Mouse (Mus musculus): ENCODE data around the gene Ackr1. TPM values are rescaled to one million over a fixed set of nuclear protein-coding genes. Genes with fewer than 3 reads are reported as not detected.

Ackr1 gene
- total and polyA plus RNA-seq, 2 experiments from 2014 or later = 14.0 to 32.8 TPM

GRCm38 (mm10) chr1:173337008-173337407 lies 3.5 kb upstream of the Ackr1 start:
- no peak for TF ChIP-seq CTCF (IDR thresholded peaks at IDR 0.05; ENCODE audit: low read depth)
- H3K27me3 ChIP-seq (ENCODE audit: insufficient read depth, low read length) = no peaks in the 10 kb centered on the region
- no peak for ATAC-seq
- no peak for DNase-seq
- H3K27ac ChIP-seq (ENCODE audit: low read depth, low read length) = no peak overlapping the region
- H3K9ac ChIP-seq = no peak overlapping the region
- peaks cover 48% of the 10 kb centered on the region for H3K36me3 ChIP-seq (ENCODE audit: insufficient read depth)
- 94% methylated on average over 10 of the region's 10 CpGs for WGBS
- no peak overlapping the region for H3K4me3 ChIP-seq (ENCODE audit: low read depth, low read length)
- H3K4me1 ChIP-seq (ENCODE audit: insufficient read depth) = no peaks in the 10 kb centered on the region
- no peaks in the 10 kb centered on the region for H3K9me3 ChIP-seq (ENCODE audit: low read length)
- no peak overlapping the region for H3K4me2 ChIP-seq (ENCODE audit: low read depth)

DNA sequence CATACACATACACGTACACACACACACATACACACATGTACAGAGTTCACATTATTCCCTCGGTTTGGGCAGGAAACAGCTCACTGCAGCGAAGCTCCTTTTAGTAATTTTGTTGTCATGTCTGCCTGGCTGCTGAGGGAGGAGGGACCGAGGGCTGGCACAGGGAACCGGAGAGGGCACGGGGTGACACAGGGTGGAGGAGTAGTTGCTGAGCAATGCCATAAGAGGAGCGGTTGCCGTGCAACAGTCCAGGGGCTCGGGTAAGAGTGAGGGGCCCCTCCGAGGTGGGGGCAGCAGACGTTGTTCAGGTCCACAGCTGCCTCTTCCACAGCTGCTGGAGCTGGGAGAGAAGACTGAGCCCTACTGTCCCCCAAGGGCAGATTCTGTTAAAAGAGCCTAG lies 2.4 kb upstream of the Ackr1 start:
- no peaks in the 10 kb centered on the region for H3K27me3 ChIP-seq (ENCODE audit: insufficient read depth, low read length)
- peak; percentile 30; the same call in 1 of the 2 replicates for ATAC-seq
- no peak overlapping the region for H3K4me2 ChIP-seq (ENCODE audit: low read depth)
- no peak overlapping the region for H3K9ac ChIP-seq
- H3K9me3 ChIP-seq (ENCODE audit: low read length) = no peaks in the 10 kb centered on the region
- no peak for DNase-seq
- H3K4me1 ChIP-seq (ENCODE audit: insufficient read depth) = no peaks in the 10 kb centered on the region
- H3K4me3 ChIP-seq (ENCODE audit: low read depth, low read length) = no peak overlapping the region
- 55% methylated on average over 11 of the region's 11 CpGs for WGBS
- no peak overlapping the region for H3K27ac ChIP-seq (ENCODE audit: low read depth, low read length)
- peaks cover 41% of the 10 kb centered on the region for H3K36me3 ChIP-seq (ENCODE audit: insufficient read depth)
- TF ChIP-seq CTCF (IDR thresholded peaks at IDR 0.05; ENCODE audit: low read depth) = no peak

DNA sequence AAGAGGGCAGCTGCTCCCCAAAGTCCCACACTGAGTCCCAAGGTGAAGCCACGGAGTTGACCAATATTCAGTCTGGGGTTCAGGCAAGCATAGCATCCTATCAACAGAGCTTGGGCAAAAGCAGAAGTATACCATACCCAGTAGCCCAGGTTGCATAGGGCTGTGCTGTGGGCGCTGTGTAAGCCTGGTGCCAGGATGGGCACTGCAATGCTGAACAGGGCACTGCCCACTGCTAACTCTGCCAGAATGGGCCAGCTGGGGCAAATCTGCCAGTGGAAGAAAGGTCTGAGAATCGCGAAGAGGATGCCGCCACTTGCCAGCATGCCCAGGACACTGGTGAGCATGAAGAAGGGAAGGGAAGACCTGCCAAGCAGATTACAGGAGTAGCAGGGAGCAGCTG lies 1.1 kb downstream of the Ackr1 start:
- no peaks in the 10 kb centered on the region for H3K4me1 ChIP-seq (ENCODE audit: insufficient read depth)
- no peak for ATAC-seq
- no peaks in the 10 kb centered on the region for H3K9me3 ChIP-seq (ENCODE audit: low read length)
- H3K4me3 ChIP-seq (ENCODE audit: low read depth, low read length) = no peak overlapping the region
- TF ChIP-seq CTCF (IDR thresholded peaks at IDR 0.05; ENCODE audit: low read depth) = no peak
- H3K4me2 ChIP-seq (ENCODE audit: low read depth) = no peak overlapping the region
- 94% methylated on average over 5 of the region's 5 CpGs for WGBS
- DNase-seq = no peak
- H3K9ac ChIP-seq = no peak overlapping the region
- H3K27ac ChIP-seq (ENCODE audit: low read depth, low read length) = no peak overlapping the region
- no peaks in the 10 kb centered on the region for H3K27me3 ChIP-seq (ENCODE audit: insufficient read depth, low read length)
- H3K36me3 ChIP-seq (ENCODE audit: insufficient read depth) = peaks cover 10% of the 10 kb centered on the region

DNA sequence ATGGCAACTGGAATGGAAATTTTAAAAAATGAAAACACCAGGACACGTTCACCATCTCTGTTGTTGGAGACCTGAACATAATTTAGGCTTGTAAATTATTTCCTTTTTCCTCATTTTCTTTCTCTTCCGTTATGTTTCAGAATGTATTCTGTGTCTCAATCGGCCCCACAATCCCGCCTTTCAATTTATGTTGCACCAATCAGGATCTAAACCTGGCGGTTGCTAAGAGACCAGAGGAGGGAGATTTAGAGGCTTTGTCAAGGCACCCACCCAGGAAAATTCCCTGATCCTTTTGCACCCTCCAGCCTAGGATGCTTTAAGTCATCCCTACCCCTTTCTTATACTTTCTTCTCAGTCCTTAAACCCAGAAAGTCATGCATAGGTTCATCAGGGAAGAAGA lies 3.8 kb downstream of the Ackr1 start:
- Histone ChIP-seq H3K9ac (no peak overlapping the region), H3K27me3 (ENCODE audit: insufficient read depth, low read length) (no peaks in the 10 kb centered on the region), H3K9me3 (ENCODE audit: low read length) (no peaks in the 10 kb centered on the region), H3K36me3 (ENCODE audit: insufficient read depth) (no peaks in the 10 kb centered on the region), H3K4me2 (ENCODE audit: low read depth) (no peak overlapping the region), H3K4me3 (ENCODE audit: low read depth, low read length) (no peak overlapping the region), H3K27ac (ENCODE audit: low read depth, low read length) (no peak overlapping the region), H3K4me1 (ENCODE audit: insufficient read depth) (no peaks in the 10 kb centered on the region)
- ATAC-seq (peak; percentile 79), DNase-seq (peak; percentile 73)
- no peak for TF ChIP-seq CTCF (IDR thresholded peaks at IDR 0.05; ENCODE audit: low read depth)
- 46% methylated on average over 5 of the region's 5 CpGs for WGBS

DNA sequence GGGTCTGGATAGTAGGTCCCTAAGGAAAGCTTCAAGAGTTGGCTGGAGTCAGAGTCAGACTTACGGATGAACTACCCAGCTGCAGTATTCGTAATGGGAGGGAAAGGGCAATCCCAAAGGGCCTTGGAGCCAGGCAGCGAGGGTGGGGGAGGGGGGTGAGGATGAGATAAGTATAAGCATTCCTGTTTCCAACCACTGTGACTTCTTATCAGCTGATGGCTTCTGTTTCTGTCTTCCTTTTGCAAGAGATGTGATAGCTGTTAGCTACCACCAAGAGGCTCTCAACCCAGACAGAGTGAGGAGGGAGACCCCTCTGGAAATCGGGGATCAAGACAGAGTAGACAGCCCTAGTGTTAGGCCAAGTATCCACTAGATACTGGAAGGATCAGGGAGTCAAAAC lies 4.4 kb downstream of the Ackr1 start:
- H3K27ac ChIP-seq (ENCODE audit: low read depth, low read length) = no peak overlapping the region
- H3K9ac ChIP-seq = no peak overlapping the region
- DNase-seq = no peak
- H3K27me3 ChIP-seq (ENCODE audit: insufficient read depth, low read length) = no peaks in the 10 kb centered on the region
- no peak overlapping the region for H3K4me2 ChIP-seq (ENCODE audit: low read depth)
- peak; percentile 40 for ATAC-seq
- TF ChIP-seq CTCF (IDR thresholded peaks at IDR 0.05; ENCODE audit: low read depth) = 0 out of 2 replicates have a peak, but pooled peaks have one; percentile 13
- H3K4me1 ChIP-seq (ENCODE audit: insufficient read depth) = no peaks in the 10 kb centered on the region
- no peaks in the 10 kb centered on the region for H3K36me3 ChIP-seq (ENCODE audit: insufficient read depth)
- no peak overlapping the region for H3K4me3 ChIP-seq (ENCODE audit: low read depth, low read length)
- 43% methylated on average over 4 of the region's 4 CpGs for WGBS
- no peaks in the 10 kb centered on the region for H3K9me3 ChIP-seq (ENCODE audit: low read length)

DNA sequence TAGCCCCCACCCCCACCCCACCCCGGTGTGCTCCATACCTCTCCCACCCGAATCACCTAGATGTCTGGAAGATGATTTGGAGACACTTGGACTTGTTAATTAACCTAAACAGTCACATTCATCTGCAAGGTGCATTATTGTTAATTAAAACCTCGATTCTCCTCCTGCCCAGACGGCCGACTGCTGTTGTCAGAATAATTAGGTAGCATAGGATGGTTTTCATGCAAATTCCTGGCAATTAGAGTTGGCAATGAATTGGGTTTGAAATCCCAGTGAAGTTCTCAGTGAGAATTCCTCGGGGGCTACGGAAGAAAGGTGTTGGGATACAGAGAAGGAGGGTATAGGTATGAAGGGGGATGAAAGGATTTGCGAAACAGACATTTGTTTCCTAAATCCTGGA lies 5.1 kb downstream of the Ackr1 start:
- Histone ChIP-seq H3K9ac (no peak overlapping the region), H3K27ac (ENCODE audit: low read depth, low read length) (no peak overlapping the region), H3K4me3 (ENCODE audit: low read depth, low read length) (no peak overlapping the region), H3K9me3 (ENCODE audit: low read length) (no peaks in the 10 kb centered on the region), H3K36me3 (ENCODE audit: insufficient read depth) (no peaks in the 10 kb centered on the region), H3K27me3 (ENCODE audit: insufficient read depth, low read length) (no peaks in the 10 kb centered on the region), H3K4me2 (ENCODE audit: low read depth) (no peak overlapping the region), H3K4me1 (ENCODE audit: insufficient read depth) (no peaks in the 10 kb centered on the region)
- DNase-seq (no peak), ATAC-seq (no peak)
- 21% methylated on average over 8 of the region's 8 CpGs for WGBS
- no peak for TF ChIP-seq CTCF (IDR thresholded peaks at IDR 0.05; ENCODE audit: low read depth)

DNA sequence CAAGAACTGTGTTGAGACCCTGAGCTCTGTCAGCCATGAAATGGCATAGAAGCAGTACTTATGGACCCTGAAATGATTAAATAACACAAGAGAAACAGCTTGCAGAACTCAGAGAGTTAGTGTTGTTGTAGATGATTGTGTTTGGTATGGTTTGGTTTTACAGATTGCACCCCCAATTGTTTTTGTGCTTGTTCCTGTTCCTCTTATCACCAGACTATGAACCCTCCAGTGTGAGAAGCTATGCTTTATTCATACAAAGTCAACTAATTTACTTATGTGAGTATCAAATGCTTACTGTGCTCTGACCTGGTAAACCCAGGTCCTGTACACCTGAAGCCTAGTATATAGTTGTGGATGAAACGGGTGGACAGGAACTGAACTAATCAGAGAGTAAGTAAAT lies 7.0 kb downstream of the Ackr1 start:
- Histone ChIP-seq H3K9me3 (ENCODE audit: low read length) (no peaks in the 10 kb centered on the region), H3K27ac (ENCODE audit: low read depth, low read length) (no peak overlapping the region), H3K4me1 (ENCODE audit: insufficient read depth) (no peaks in the 10 kb centered on the region), H3K4me2 (ENCODE audit: low read depth) (no peak overlapping the region), H3K9ac (no peak overlapping the region), H3K27me3 (ENCODE audit: insufficient read depth, low read length) (no peaks in the 10 kb centered on the region), H3K4me3 (ENCODE audit: low read depth, low read length) (no peak overlapping the region), H3K36me3 (ENCODE audit: insufficient read depth) (no peaks in the 10 kb centered on the region)
- DNase-seq (no peak), ATAC-seq (no peak)
- no peak for TF ChIP-seq CTCF (IDR thresholded peaks at IDR 0.05; ENCODE audit: low read depth)
- WGBS = 63% methylated on average over 1 of the region's 1 CpGs

DNA sequence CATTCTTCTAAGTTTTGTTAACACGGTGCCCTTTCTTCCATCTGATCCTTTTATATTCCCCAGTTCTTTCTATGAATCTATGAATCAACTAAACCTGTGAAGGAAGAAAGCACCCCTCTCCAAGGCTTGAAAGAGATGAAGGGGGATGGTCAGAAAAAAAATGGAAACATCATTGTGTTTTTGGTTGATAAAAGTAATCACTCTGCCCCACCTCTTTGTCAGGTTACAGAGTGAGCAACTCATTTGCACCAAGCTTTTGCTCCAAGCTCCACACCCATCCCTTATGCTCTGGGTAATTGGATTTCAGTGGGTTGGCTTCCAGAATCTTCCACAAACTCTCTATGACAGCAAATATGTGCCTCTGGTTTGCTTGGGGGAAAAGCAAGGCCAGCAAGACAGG lies 8.2 kb downstream of the Ackr1 start:
- 85% methylated on average over 1 of the region's 1 CpGs for WGBS
- ATAC-seq = no peak
- H3K27me3 ChIP-seq (ENCODE audit: insufficient read depth, low read length) = no peaks in the 10 kb centered on the region
- H3K9me3 ChIP-seq (ENCODE audit: low read length) = no peaks in the 10 kb centered on the region
- DNase-seq = no peak
- no peak overlapping the region for H3K27ac ChIP-seq (ENCODE audit: low read depth, low read length)
- no peak overlapping the region for H3K4me3 ChIP-seq (ENCODE audit: low read depth, low read length)
- no peaks in the 10 kb centered on the region for H3K4me1 ChIP-seq (ENCODE audit: insufficient read depth)
- H3K4me2 ChIP-seq (ENCODE audit: low read depth) = no peak overlapping the region
- TF ChIP-seq CTCF (IDR thresholded peaks at IDR 0.05; ENCODE audit: low read depth) = no peak
- H3K36me3 ChIP-seq (ENCODE audit: insufficient read depth) = no peaks in the 10 kb centered on the region
- no peak overlapping the region for H3K9ac ChIP-seq

Data from forebrain, postnatal 0 days (tissue).